Mouse (Mus musculus): Measurements from ENCODE around the gene Hoxa13. TPM values are rescaled to one million over a fixed set of nuclear protein-coding genes. Genes with fewer than 3 reads are reported as not detected.

The Hoxa13 gene
- total and polyA plus RNA-seq, 3 experiments: not detected

DNA sequence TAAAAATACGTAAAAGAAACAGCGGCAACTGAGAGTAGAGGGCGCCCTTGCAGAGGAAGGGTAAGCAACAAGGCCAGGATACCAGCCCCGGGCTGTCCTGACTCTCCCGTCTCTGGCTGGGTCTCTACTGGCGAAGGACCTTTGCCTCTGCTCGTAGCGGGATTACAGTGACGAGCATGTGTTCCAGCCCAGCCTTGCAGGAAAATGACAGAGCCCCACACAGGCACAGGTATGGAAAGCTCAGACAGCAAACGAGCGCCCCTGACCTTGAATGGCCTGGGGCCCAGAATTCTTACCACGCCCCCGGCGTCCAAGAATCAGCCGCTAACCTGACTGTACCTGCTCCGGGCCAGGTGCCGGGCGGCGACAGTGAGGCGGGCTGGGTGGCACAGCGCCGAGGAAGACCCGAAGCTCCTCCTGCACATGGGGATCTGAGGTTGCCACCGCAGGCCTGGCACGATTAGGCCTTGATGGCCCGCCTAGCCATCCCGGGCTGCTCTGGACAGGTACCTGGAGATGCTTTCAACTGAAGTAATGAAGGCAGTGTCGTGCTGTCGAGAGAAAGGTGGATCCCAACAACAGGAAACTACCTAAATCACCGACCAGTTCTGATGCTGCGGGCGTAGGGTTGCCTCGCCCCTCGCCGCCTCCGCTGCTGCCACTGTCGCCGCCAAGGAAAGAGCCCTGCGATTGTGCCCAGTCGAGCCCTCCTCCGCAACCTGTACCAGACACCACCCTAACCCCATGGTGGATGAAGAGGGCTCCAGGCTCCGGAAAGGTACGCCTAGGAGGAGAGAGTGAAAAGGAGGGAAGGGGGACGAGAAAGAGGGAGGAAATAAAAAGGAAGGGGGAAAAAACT is 30.9 kb downstream of the Hoxa13 start:
- no peak for DNase-seq
- H3K27me3 ChIP-seq (ENCODE audit: control insufficient read depth, insufficient read depth, low read length): peaks cover 60% of the 10 kb centered on the region
- no peak overlapping the region for H3K27ac ChIP-seq
- no peaks in the 10 kb centered on the region; the same call in 1 of the 2 replicates for H3K4me1 ChIP-seq (ENCODE audit: control insufficient read depth, insufficient read depth, low read length)
- WGBS: 6% methylated on average over 44 of the region's 44 CpGs
- intact Hi-C loops (cut with DNase I): no loop called here
- no peak overlapping the region for H3K4me3 ChIP-seq
- H3K36me3 ChIP-seq (ENCODE audit: control insufficient read depth, insufficient read depth, low read length): no peaks in the 10 kb centered on the region
- no peaks in the 10 kb centered on the region for H3K79me2 ChIP-seq (replicated peaks; ENCODE audit: control insufficient read depth, insufficient read depth, low read length)
- no peak for TF ChIP-seq CTCF (IDR thresholded peaks at IDR 0.05)
- no peak for TF ChIP-seq POLR2A (IDR thresholded peaks at IDR 0.05; ENCODE audit: insufficient read depth, low read depth, low read length)
- no peak for TF ChIP-seq EP300 (IDR thresholded peaks at IDR 0.05; ENCODE audit: insufficient read depth, low read depth, low read length)
- H3K9ac ChIP-seq (ENCODE audit: low read depth, low read length): no peak overlapping the region

DNA sequence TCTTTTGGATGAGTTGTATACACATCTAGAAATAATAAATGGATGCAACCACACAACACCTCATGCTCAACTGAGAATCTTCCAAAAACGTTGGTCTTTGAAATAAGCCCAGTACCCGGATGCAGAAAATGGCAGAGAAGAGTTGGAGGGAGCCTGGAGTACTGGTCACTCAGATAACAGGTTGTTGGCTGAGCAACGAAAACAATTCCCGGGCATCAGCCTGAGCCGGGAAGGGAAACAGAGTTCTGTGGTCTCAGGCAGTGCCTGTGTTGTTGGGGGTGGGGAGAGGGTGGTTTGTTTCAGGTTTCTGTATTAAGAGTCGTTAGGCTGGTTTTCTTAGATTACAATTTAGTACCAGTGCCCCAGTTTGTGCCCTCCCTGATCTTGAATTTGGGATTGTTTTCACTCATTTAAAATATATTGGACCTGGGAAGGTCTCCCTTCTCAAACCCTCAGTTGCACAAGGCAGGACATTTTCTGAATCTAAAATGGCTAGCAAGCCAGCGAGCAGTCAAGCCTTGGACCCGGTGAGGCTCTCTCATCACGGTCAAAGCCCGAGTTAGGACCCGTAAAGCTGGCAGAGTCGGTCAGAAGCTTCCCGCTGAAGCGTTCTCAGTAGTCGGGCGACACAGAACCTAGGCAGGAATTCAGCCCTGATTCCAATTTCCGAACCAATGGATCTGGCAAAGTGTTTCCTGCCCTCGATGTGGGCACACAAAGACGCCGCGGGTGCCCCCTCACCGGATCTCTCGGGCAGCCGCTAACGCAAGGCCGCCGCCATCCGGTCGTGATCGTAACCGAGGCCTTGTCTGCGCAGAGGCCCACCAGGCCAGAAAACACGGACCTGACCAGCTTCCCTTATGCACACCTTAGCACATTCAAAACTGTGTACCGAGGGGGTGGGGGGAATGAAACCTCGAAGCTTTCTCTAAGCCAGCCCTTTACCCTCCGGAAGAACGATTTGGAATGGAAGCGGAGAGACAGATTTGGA is 31.9 kb downstream of the Hoxa13 start:
- Histone ChIP-seq H3K4me1 (ENCODE audit: control insufficient read depth, insufficient read depth, low read length) (no peaks in the 10 kb centered on the region; the same call in 1 of the 2 replicates), H3K27ac (no peak overlapping the region), H3K4me3 (no peak overlapping the region), H3K9ac (ENCODE audit: low read depth, low read length) (no peak overlapping the region), H3K36me3 (ENCODE audit: control insufficient read depth, insufficient read depth, low read length) (no peaks in the 10 kb centered on the region), H3K79me2 (replicated peaks; ENCODE audit: control insufficient read depth, insufficient read depth, low read length) (no peaks in the 10 kb centered on the region), H3K27me3 (ENCODE audit: control insufficient read depth, insufficient read depth, low read length) (peaks cover 52% of the 10 kb centered on the region)
- TF ChIP-seq EP300 (IDR thresholded peaks at IDR 0.05; ENCODE audit: insufficient read depth, low read depth, low read length) (no peak), CTCF (IDR thresholded peaks at IDR 0.05) (no peak), POLR2A (IDR thresholded peaks at IDR 0.05; ENCODE audit: insufficient read depth, low read depth, low read length) (no peak)
- WGBS: 5% methylated on average over 38 of the region's 38 CpGs
- DNase-seq: peak in 1 of 2 experiments; percentile 10
- intact Hi-C loops (cut with DNase I): no loop called here

DNA sequence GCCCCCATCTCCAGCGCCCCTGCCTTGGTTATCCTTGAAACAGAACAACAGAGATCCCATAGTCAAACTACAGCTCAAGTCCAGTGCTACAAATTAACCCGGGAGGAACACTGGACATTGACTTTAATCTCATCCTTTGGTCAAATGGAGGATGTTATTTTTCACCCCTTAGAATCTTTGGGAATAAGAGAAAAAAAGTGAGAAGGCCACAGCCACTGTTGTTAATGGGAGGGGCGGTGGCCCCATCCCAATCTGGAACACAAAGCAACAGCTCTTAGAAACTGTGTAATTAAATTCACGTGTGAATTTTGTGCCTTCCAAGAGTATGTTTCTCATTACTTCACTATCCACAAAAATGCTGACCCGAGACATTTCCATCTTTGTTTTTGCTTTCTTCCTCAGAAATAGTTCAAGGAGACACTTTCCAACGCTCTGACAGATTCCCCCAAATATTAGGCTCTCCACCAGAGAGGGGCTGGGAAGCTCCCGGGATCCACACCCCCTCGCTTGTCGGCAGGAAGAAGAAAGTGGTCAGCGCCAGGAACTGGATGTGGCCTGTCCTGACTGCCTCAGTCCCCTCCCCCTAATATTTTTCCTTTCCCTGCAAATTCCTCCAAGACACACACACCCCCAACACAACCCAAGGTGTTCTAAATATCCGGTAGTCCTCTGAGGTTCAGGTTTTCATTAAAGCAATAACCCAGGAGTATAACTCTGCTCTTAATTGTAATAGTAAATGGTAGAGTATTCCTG is 33.0 kb downstream of the Hoxa13 start:
- intact Hi-C loops (cut with DNase I): no loop called here
- no peak overlapping the region for H3K4me3 ChIP-seq
- no peaks in the 10 kb centered on the region for H3K36me3 ChIP-seq (ENCODE audit: control insufficient read depth, insufficient read depth, low read length)
- no peaks in the 10 kb centered on the region; the same call in 1 of the 2 replicates for H3K4me1 ChIP-seq (ENCODE audit: control insufficient read depth, insufficient read depth, low read length)
- H3K27me3 ChIP-seq (ENCODE audit: control insufficient read depth, insufficient read depth, low read length): peaks cover 44% of the 10 kb centered on the region
- H3K9ac ChIP-seq (ENCODE audit: low read depth, low read length): no peak overlapping the region
- no peak overlapping the region for H3K27ac ChIP-seq
- H3K79me2 ChIP-seq (replicated peaks; ENCODE audit: control insufficient read depth, insufficient read depth, low read length): no peaks in the 10 kb centered on the region
- WGBS: 11% methylated on average over 11 of the region's 11 CpGs
- no peak for DNase-seq
- TF ChIP-seq EP300 (IDR thresholded peaks at IDR 0.05; ENCODE audit: insufficient read depth, low read depth, low read length) (no peak), CTCF (IDR thresholded peaks at IDR 0.05) (no peak), POLR2A (IDR thresholded peaks at IDR 0.05; ENCODE audit: insufficient read depth, low read depth, low read length) (no peak)

DNA sequence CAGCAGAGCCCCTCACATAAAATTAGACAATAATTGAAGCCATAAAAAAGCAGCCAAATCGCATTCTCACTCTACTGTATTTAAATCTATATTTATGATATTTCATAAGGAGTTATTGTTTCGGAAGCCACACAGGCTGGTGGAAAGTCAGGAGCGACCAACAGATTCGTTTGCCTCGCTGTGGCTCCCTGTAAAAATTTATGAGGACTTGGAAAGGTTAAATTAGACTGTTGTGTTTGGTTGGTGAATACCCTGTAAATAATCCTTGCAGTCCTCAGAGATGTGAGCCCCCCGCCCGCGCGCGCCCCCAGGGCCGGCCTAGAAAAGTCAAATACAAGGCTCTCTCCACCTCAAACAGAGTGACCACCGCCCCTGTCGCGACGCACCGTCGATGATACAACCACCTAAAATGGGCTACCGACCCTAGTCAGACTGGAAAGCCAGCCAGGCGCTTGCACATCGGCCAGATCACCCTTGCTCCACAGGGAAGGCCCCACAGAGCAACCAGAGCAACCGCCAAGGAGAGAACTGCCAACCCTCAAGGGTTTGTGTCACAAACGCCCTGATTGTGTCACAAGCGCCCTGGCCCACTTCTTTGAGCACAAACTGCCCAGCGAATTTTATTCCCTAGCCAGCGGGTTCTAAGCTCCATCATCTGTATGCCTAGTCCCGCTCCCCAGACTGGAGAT is 34.0 kb downstream of the Hoxa13 start:
- Histone ChIP-seq H3K4me3 (no peak overlapping the region), H3K79me2 (replicated peaks; ENCODE audit: control insufficient read depth, insufficient read depth, low read length) (no peaks in the 10 kb centered on the region), H3K36me3 (ENCODE audit: control insufficient read depth, insufficient read depth, low read length) (no peaks in the 10 kb centered on the region), H3K9ac (ENCODE audit: low read depth, low read length) (no peak overlapping the region), H3K27me3 (ENCODE audit: control insufficient read depth, insufficient read depth, low read length) (peaks cover 42% of the 10 kb centered on the region), H3K27ac (no peak overlapping the region), H3K4me1 (ENCODE audit: control insufficient read depth, insufficient read depth, low read length) (no peaks in the 10 kb centered on the region)
- no peak for TF ChIP-seq EP300 (IDR thresholded peaks at IDR 0.05; ENCODE audit: insufficient read depth, low read depth, low read length)
- TF ChIP-seq CTCF (IDR thresholded peaks at IDR 0.05): no peak
- TF ChIP-seq POLR2A (IDR thresholded peaks at IDR 0.05; ENCODE audit: insufficient read depth, low read depth, low read length): no peak
- intact Hi-C loops (cut with DNase I): no loop called here
- 7% methylated on average over 26 of the region's 26 CpGs for WGBS
- DNase-seq: no peak
